ENCODE assay signal across 9 mouse cellular contexts in genomic region chr2:167528278-167528677, GRCm38 (mm10). TPM values are rescaled to one million over a fixed set of nuclear protein-coding genes. Genes with fewer than 3 reads are reported as not detected.
DNase-seq lines count a peak whose midpoint lies in the region; ATAC-seq and TF ChIP-seq lines count a peak whose summit lies in the region.
"Had no signal": no experiment of that assay in that cellular context is flagged by ENCODE, and none has a peak within 500 bp of the region (broad histone marks: within the 10 kb centered on the region; RNA-seq: fewer than 3 reads in every experiment).

No protein-coding gene starts in this region.

- no peaks in the 10 kb centered on the region for H3K4me1 ChIP-seq in forebrain, embryonic 14.5 days (ENCODE audit: control insufficient read depth, insufficient read depth, low read length)
- H3K4me1 ChIP-seq in forebrain, embryonic 12.5 days = peaks cover 10% of the 10 kb centered on the region; the same call in 1 of the 2 replicates
- no peaks in the 10 kb centered on the region for H3K4me1 ChIP-seq in limb, embryonic 11.5 days (ENCODE audit: control insufficient read depth, insufficient read depth, low read length)
- H3K4me1 ChIP-seq in limb, embryonic 10.5 days = peaks cover 7% of the 10 kb centered on the region
- H3K4me1 ChIP-seq in olfactory bulb, adult 2 months (ENCODE audit: control insufficient read depth, insufficient read depth, low read length) = peaks cover 5% of the 10 kb centered on the region; the same call in 1 of the 2 replicates

- no peaks in the 10 kb centered on the region for H3K27me3 ChIP-seq in forebrain, embryonic 14.5 days (replicated peaks; ENCODE audit: control insufficient read depth, insufficient read depth, low read length)
- H3K27me3 ChIP-seq in forebrain, embryonic 12.5 days = 0 out of 2 replicates have a peak, but pooled peaks cover 8% of the 10 kb centered on the region
- H3K27me3 ChIP-seq in limb, embryonic 11.5 days (ENCODE audit: control insufficient read depth, insufficient read depth, low read length) = no peaks in the 10 kb centered on the region
- H3K27me3 ChIP-seq in limb, embryonic 10.5 days (ENCODE audit: low read depth, poor library complexity, severe bottlenecking) = peaks cover 6% of the 10 kb centered on the region; the same call in 1 of the 2 replicates
- H3K27me3 ChIP-seq: neural tube, embryonic 12.5 days had no signal

- peak; percentile 39 for DNase-seq in forebrain, embryonic 14.5 days (ENCODE audit: low spot score)
- peak; percentile 51 for DNase-seq in limb, embryonic 11.5 days (ENCODE audit: low spot score)
- DNase-seq in limb, embryonic 10.5 days (ENCODE audit: low spot score) = no peak
- DNase-seq in R1 (ENCODE audit: low read depth, low spot score) = peak; percentile 43
- DNase-seq in ovary, postnatal 36 days (ENCODE audit: low spot score) = no peak
- DNase-seq in spleen, postnatal 36 days (ENCODE audit: low spot score in 2 of 2) = no peak

- WGBS in forebrain, embryonic 14.5 days = 7% methylated on average over 5 of the region's 5 CpGs
- WGBS in forebrain, embryonic 12.5 days = 3% methylated on average over 5 of the region's 5 CpGs
- 19% methylated on average over 5 of the region's 5 CpGs for WGBS in limb, embryonic 11.5 days
- WGBS in limb, embryonic 10.5 days = 19% methylated on average over 5 of the region's 5 CpGs
- 14% methylated on average over 5 of the region's 5 CpGs for WGBS in olfactory bulb, adult 2 months

- no peak overlapping the region for H3K27ac ChIP-seq in forebrain, embryonic 14.5 days (ENCODE audit: low read depth, low read length)
- no peak overlapping the region for H3K27ac ChIP-seq in forebrain, embryonic 12.5 days
- no peak overlapping the region for H3K27ac ChIP-seq in limb, embryonic 11.5 days (replicated peaks; ENCODE audit: low read depth, low read length)
- H3K27ac ChIP-seq in limb, embryonic 10.5 days = no peak overlapping the region
- H3K27ac ChIP-seq in olfactory bulb, adult 2 months (ENCODE audit: insufficient read depth, low read depth, low read length) = no peak overlapping the region
- H3K27ac ChIP-seq: neural tube, embryonic 12.5 days had no signal

- no peak overlapping the region for H3K9ac ChIP-seq in forebrain, embryonic 14.5 days (ENCODE audit: low read length)
- H3K9ac ChIP-seq in forebrain, embryonic 12.5 days = no peak overlapping the region
- no peak overlapping the region for H3K9ac ChIP-seq in limb, embryonic 11.5 days (ENCODE audit: low read length)
- H3K9ac ChIP-seq: neural tube, embryonic 12.5 days had no signal

- no peaks in the 10 kb centered on the region for H3K9me3 ChIP-seq in forebrain, embryonic 14.5 days (replicated peaks; ENCODE audit: control insufficient read depth, low read length)
- H3K9me3 ChIP-seq in forebrain, embryonic 12.5 days = no peaks in the 10 kb centered on the region
- no peaks in the 10 kb centered on the region for H3K9me3 ChIP-seq in limb, embryonic 11.5 days (ENCODE audit: control insufficient read depth, low read length)
- H3K9me3 ChIP-seq in limb, embryonic 10.5 days (replicated peaks) = no peaks in the 10 kb centered on the region
- H3K9me3 ChIP-seq: neural tube, embryonic 12.5 days had no signal

- H3K4me3 ChIP-seq in forebrain, embryonic 14.5 days (ENCODE audit: low read depth, low read length) = no peak overlapping the region
- no peak overlapping the region for H3K4me3 ChIP-seq in forebrain, embryonic 12.5 days (replicated peaks)
- H3K4me3 ChIP-seq in limb, embryonic 11.5 days (ENCODE audit: low read depth, low read length) = no peak overlapping the region
- no peak overlapping the region for H3K4me3 ChIP-seq in limb, embryonic 10.5 days
- H3K4me3 ChIP-seq in olfactory bulb, adult 2 months (ENCODE audit: insufficient read depth, low read depth, low read length) = no peak overlapping the region
- H3K4me3 ChIP-seq: neural tube, embryonic 12.5 days had no signal

- H3K4me2 ChIP-seq in forebrain, embryonic 14.5 days (ENCODE audit: low read length) = no peak overlapping the region
- no peak overlapping the region for H3K4me2 ChIP-seq in forebrain, embryonic 12.5 days
- H3K4me2 ChIP-seq in limb, embryonic 11.5 days (ENCODE audit: low read depth, severe bottlenecking) = no peak overlapping the region
- H3K4me2 ChIP-seq: neural tube, embryonic 12.5 days had no signal

- H3K36me3 ChIP-seq in forebrain, embryonic 14.5 days (ENCODE audit: control insufficient read depth, insufficient read depth, low read length) = no peaks in the 10 kb centered on the region
- H3K36me3 ChIP-seq in forebrain, embryonic 12.5 days (replicated peaks) = no peaks in the 10 kb centered on the region
- no peaks in the 10 kb centered on the region for H3K36me3 ChIP-seq in limb, embryonic 11.5 days (ENCODE audit: control insufficient read depth, insufficient read depth, low read length)
- no peaks in the 10 kb centered on the region for H3K36me3 ChIP-seq in limb, embryonic 10.5 days
- H3K36me3 ChIP-seq: neural tube, embryonic 12.5 days had no signal

- TF ChIP-seq POLR2A in olfactory bulb, adult 2 months (IDR thresholded peaks at IDR 0.05; ENCODE audit: insufficient read depth, low read depth, low read length) = no peak

- no peak for ATAC-seq in forebrain, embryonic 14.5 days
- no peak for ATAC-seq in forebrain, embryonic 12.5 days (ENCODE audit: low FRiP score)
- ATAC-seq in limb, embryonic 11.5 days (ENCODE audit: insufficient number of reproducible peaks, low FRiP score, low TSS enrichment, low read depth) = no peak

- 0 out of 2 replicates have a peak, but pooled peaks have one; percentile 26 for TF ChIP-seq CTCF in olfactory bulb, adult 2 months (IDR thresholded peaks at IDR 0.05; ENCODE audit: insufficient read depth, low read depth, low read length)

RNA-seq across cellular contexts. Expression of gene Snai1, which starts 9.7 kb away (rescaled TPM):
- 3.0 and 5.0 TPM in 2 replicates for polyA plus RNA-seq in forebrain, embryonic 14.5 days (2014; fragmentation: Nextera tagmentation; extraction: Ambion mirVana)
- polyA plus RNA-seq in forebrain, embryonic 12.5 days (2016; fragmentation: Nextera tagmentation; extraction: Ambion mirVana) = 11.8 and 14.6 TPM in 2 replicates
- 102 and 104 TPM in 2 replicates for polyA plus RNA-seq in limb, embryonic 11.5 days (2014; fragmentation: Nextera tagmentation; extraction: Ambion mirVana)
- polyA plus RNA-seq in limb, embryonic 10.5 days (2016; fragmentation: Nextera tagmentation; extraction: Ambion mirVana) = 94.9 and 118 TPM in 2 replicates
- polyA plus RNA-seq in olfactory bulb, adult 2 months (2012; ENCODE audit: insufficient read depth, insufficient read length, low replicate concordance, missing spikeins) = not detected in 2 replicates

RNA-seq across cellular contexts. Expression of gene Spata2, which starts 35.6 kb away (rescaled TPM):
- 22.1 and 32.1 TPM in 2 replicates for polyA plus RNA-seq in forebrain, embryonic 14.5 days (2014; fragmentation: Nextera tagmentation; extraction: Ambion mirVana)
- polyA plus RNA-seq in forebrain, embryonic 12.5 days (2016; fragmentation: Nextera tagmentation; extraction: Ambion mirVana) = 19.6 and 23.0 TPM in 2 replicates
- 14.6 and 16.0 TPM in 2 replicates for polyA plus RNA-seq in limb, embryonic 11.5 days (2014; fragmentation: Nextera tagmentation; extraction: Ambion mirVana)
- 19.5 and 21.5 TPM in 2 replicates for polyA plus RNA-seq in limb, embryonic 10.5 days (2016; fragmentation: Nextera tagmentation; extraction: Ambion mirVana)
- not detected in 2 replicates for polyA plus RNA-seq in olfactory bulb, adult 2 months (2012; ENCODE audit: insufficient read depth, insufficient read length, low replicate concordance, missing spikeins)

RNA-seq across cellular contexts. Expression of gene Rnf114, which starts 35.8 kb away (rescaled TPM):
- 150 and 151 TPM in 2 replicates for polyA plus RNA-seq in forebrain, embryonic 14.5 days (2014; fragmentation: Nextera tagmentation; extraction: Ambion mirVana)
- polyA plus RNA-seq in forebrain, embryonic 12.5 days (2016; fragmentation: Nextera tagmentation; extraction: Ambion mirVana) = 126 and 129 TPM in 2 replicates
- 111 and 114 TPM in 2 replicates for polyA plus RNA-seq in limb, embryonic 11.5 days (2014; fragmentation: Nextera tagmentation; extraction: Ambion mirVana)
- 130 and 131 TPM in 2 replicates for polyA plus RNA-seq in limb, embryonic 10.5 days (2016; fragmentation: Nextera tagmentation; extraction: Ambion mirVana)
- polyA plus RNA-seq in olfactory bulb, adult 2 months (2012; ENCODE audit: insufficient read depth, insufficient read length, low replicate concordance, missing spikeins) = not detected in 2 replicates

Comparison
In these comparisons a context has a peak if more than half of its experiments do, and no peak if none do; other contexts are left out.
1. DNase-seq: peak in forebrain, embryonic 14.5 days (single experiment), limb, embryonic 11.5 days (single experiment) and R1 (single experiment); none in limb, embryonic 10.5 days (single experiment), ovary, postnatal 36 days (single experiment) and spleen, postnatal 36 days (0 of 2).
2. RNA of gene Spata2, which starts 35.6 kb away (polyA plus RNA-seq): 22.1 to 32.1 TPM in forebrain, embryonic 14.5 days, 19.5 to 21.5 TPM in limb, embryonic 10.5 days, 19.6 to 23.0 TPM in forebrain, embryonic 12.5 days and 14.6 to 16.0 TPM in limb, embryonic 11.5 days; not detected in olfactory bulb, adult 2 months; every median in the first group is over 10 times any median in the second.